Mouse (Mus musculus) ES-Bruce4 (cell line): ENCODE measurements around the gene Rabac1.

Experiments used
- CTCF ChIP-seq: IDR thresholded peaks from one replicate; pipeline ENCODE4 v1.8.1; 2011; ENCODE audit warnings: low read depth, low read length
- EP300 ChIP-seq: IDR thresholded peaks from 2 replicates; pipeline ENCODE4 v1.6.1; 2011; ENCODE audit warnings: low read depth, low read length; ENCODE audit not compliant: insufficient read depth

- TF ChIP-seq CTCF (peak; percentile 51), EP300 (no peak)
Observed at GRCm38 (mm10) chr7:25010090-25010913, 37.7 kb upstream of the Rabac1 start.
